Mouse (Mus musculus): ENCODE data around the gene Tigit. TPM values are rescaled to one million over a fixed set of nuclear protein-coding genes. Genes with fewer than 3 reads are reported as not detected.

Gene Tigit
- polyA plus RNA-seq, 1 experiment from 2014 or later: not detected

- ATAC-seq (ENCODE audit: low FRiP score, low TSS enrichment): no peak
- no peak overlapping the region for H3K27ac ChIP-seq (ENCODE audit: low read length)
- H3K9me3 ChIP-seq (ENCODE audit: low read length): 0 out of 2 replicates have a peak, but pooled peaks cover 6% of the 10 kb centered on the region
- peaks cover 12% of the 10 kb centered on the region for H3K36me3 ChIP-seq (ENCODE audit: insufficient read depth, low read length)
- H3K27me3 ChIP-seq (ENCODE audit: insufficient read depth, low read length): no peaks in the 10 kb centered on the region
- H3K4me1 ChIP-seq (ENCODE audit: insufficient read depth, low read length): 0 out of 2 replicates have a peak, but pooled peaks cover 4% of the 10 kb centered on the region
- H3K9ac ChIP-seq (replicated peaks; ENCODE audit: low read length): no peak overlapping the region
- no peak overlapping the region for H3K4me2 ChIP-seq (replicated peaks; ENCODE audit: low read depth, low read length)
- no peak overlapping the region for H3K4me3 ChIP-seq (ENCODE audit: low read length)
Observed at GRCm38 (mm10) chr16:43607086-43607485, 56.9 kb downstream of the Tigit start.

GRCm38 (mm10) chr16:43604399-43605013, 59.4 kb downstream of the Tigit start:
- Histone ChIP-seq H3K36me3 (ENCODE audit: insufficient read depth, low read length) (peaks cover 15% of the 10 kb centered on the region; the same call in 1 of the 2 replicates), H3K27ac (ENCODE audit: low read length) (no peak overlapping the region), H3K4me3 (ENCODE audit: low read length) (no peak overlapping the region), H3K4me1 (ENCODE audit: insufficient read depth, low read length) (0 out of 2 replicates have a peak, but pooled peaks cover 4% of the 10 kb centered on the region), H3K4me2 (replicated peaks; ENCODE audit: low read depth, low read length) (no peak overlapping the region), H3K9me3 (ENCODE audit: low read length) (0 out of 2 replicates have a peak, but pooled peaks cover 6% of the 10 kb centered on the region), H3K27me3 (ENCODE audit: insufficient read depth, low read length) (no peaks in the 10 kb centered on the region), H3K9ac (replicated peaks; ENCODE audit: low read length) (no peak overlapping the region)
- ATAC-seq (ENCODE audit: low FRiP score, low TSS enrichment): no peak
- 83% methylated on average over 4 of the region's 4 CpGs for WGBS

GRCm38 (mm10) chr16:43603591-43604141, 60.3 kb downstream of the Tigit start:
- Histone ChIP-seq H3K4me1 (ENCODE audit: insufficient read depth, low read length) (0 out of 2 replicates have a peak, but pooled peaks cover 4% of the 10 kb centered on the region), H3K4me2 (replicated peaks; ENCODE audit: low read depth, low read length) (no peak overlapping the region), H3K9me3 (ENCODE audit: low read length) (0 out of 2 replicates have a peak, but pooled peaks cover 6% of the 10 kb centered on the region), H3K27ac (ENCODE audit: low read length) (no peak overlapping the region), H3K4me3 (ENCODE audit: low read length) (no peak overlapping the region), H3K36me3 (ENCODE audit: insufficient read depth, low read length) (peaks cover 15% of the 10 kb centered on the region; the same call in 1 of the 2 replicates), H3K9ac (replicated peaks; ENCODE audit: low read length) (no peak overlapping the region), H3K27me3 (ENCODE audit: insufficient read depth, low read length) (no peaks in the 10 kb centered on the region)
- ATAC-seq (ENCODE audit: low FRiP score, low TSS enrichment): no peak
- WGBS: 20% methylated on average over 9 of the region's 9 CpGs

GRCm38 (mm10) chr16:43602573-43602972, 61.4 kb downstream of the Tigit start:
- no peak for ATAC-seq (ENCODE audit: low FRiP score, low TSS enrichment)
- H3K9me3 ChIP-seq (ENCODE audit: low read length): 0 out of 2 replicates have a peak, but pooled peaks cover 3% of the 10 kb centered on the region
- H3K4me1 ChIP-seq (ENCODE audit: insufficient read depth, low read length): 0 out of 2 replicates have a peak, but pooled peaks cover 4% of the 10 kb centered on the region
- H3K4me3 ChIP-seq (ENCODE audit: low read length): no peak overlapping the region
- WGBS: 77% methylated on average over 4 of the region's 4 CpGs
- H3K27ac ChIP-seq (ENCODE audit: low read length): no peak overlapping the region
- H3K27me3 ChIP-seq (ENCODE audit: insufficient read depth, low read length): no peaks in the 10 kb centered on the region
- H3K9ac ChIP-seq (replicated peaks; ENCODE audit: low read length): no peak overlapping the region
- peaks cover 13% of the 10 kb centered on the region; the same call in 1 of the 2 replicates for H3K36me3 ChIP-seq (ENCODE audit: insufficient read depth, low read length)
- H3K4me2 ChIP-seq (replicated peaks; ENCODE audit: low read depth, low read length): no peak overlapping the region

- H3K36me3 ChIP-seq (ENCODE audit: insufficient read depth, low read length): 0 out of 2 replicates have a peak, but pooled peaks cover 10% of the 10 kb centered on the region
- no peak overlapping the region for H3K9ac ChIP-seq (replicated peaks; ENCODE audit: low read length)
- H3K4me1 ChIP-seq (ENCODE audit: insufficient read depth, low read length): 0 out of 2 replicates have a peak, but pooled peaks cover 4% of the 10 kb centered on the region
- H3K4me2 ChIP-seq (replicated peaks; ENCODE audit: low read depth, low read length): no peak overlapping the region
- ATAC-seq (ENCODE audit: low FRiP score, low TSS enrichment): no peak
- no peak overlapping the region for H3K4me3 ChIP-seq (ENCODE audit: low read length)
- H3K27me3 ChIP-seq (ENCODE audit: insufficient read depth, low read length): no peaks in the 10 kb centered on the region
- no peak overlapping the region for H3K27ac ChIP-seq (ENCODE audit: low read length)
- H3K9me3 ChIP-seq (ENCODE audit: low read length): no peaks in the 10 kb centered on the region
- WGBS: 86% methylated on average over 2 of the region's 2 CpGs
Observed at GRCm38 (mm10) chr16:43599707-43600106, 64.2 kb downstream of the Tigit start.

MicroRNAs encoded within 50 kb of the gene (microRNA counts, 519-probe panel; counts per million panel counts)
- microRNA mmu-miR-568: 104 counts per million, percentile 35 among the panel's probes with 10 or more counts

Small RNAs within 50 kb of the gene (microRNA-seq; reads per million reads assigned to microRNA genes)
- not detected for gene Mir568

Other genes with a start within 250 kb of the Tigit start
- not detected in 2 replicates for gene Drd3, start 89.9 kb upstream of the Tigit start, polyA plus RNA-seq (2015; fragmentation: Nextera tagmentation; extraction: Ambion mirVana)
- 14.1 and 18.8 TPM in 2 replicates for gene Ccdc191, start 225.7 kb upstream of the Tigit start, polyA plus RNA-seq (2015; fragmentation: Nextera tagmentation; extraction: Ambion mirVana)

Data from kidney, embryonic 16.5 days (tissue).